Mouse (Mus musculus): ENCODE results near the gene Aff1. TPM values are rescaled to one million over a fixed set of nuclear protein-coding genes. Genes with fewer than 3 reads are reported as not detected.

Gene Aff1
- polyA plus RNA-seq (2012; rRNA removed; ENCODE audit: low replicate concordance), result 4.3 and 4.5 TPM in 2 replicates

DNA sequence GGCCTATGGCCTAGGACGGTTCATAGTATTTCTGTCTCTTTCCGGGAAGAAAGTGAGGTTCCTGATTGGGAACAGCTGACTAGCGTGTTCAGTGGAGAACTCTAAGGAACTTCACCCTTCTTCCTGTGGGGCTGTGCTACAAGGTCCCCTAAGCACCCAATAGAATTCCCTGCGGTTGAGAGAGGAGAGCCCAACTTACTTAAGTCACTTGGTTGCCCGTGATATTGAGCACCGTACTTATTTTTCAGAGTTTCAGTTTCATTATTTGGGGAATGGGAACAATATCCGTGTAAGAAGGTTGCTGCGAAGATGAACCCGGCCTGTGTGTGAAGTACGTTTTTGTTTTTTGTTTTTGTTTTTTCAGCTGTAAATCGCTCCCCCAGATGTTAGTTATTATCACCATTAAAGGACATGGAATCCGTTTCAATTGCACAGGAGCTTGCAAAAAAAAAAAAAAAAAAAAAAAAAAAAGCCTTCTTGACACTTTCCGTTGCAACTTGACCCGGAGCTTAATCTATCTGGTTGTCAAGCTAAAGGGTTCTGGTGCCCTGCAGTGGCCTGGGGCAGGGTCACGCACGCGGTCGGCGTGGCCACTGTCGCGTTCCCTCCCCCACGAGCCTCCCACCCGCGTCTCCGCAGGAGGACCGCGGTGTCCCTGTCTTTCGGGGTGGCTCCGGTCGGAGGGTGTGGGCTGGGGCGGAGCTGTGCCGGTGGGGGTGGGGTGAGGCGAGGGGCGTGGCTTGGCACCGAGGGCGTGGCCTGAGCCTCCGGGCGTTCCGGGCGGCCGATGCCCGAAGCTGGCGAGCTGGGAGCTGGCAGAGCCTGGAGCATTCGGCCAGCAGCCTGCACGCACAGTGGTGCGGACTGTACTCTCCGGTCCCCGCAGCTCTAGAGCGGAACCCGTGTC, at the start of gene Aff1:
TSS of gene Aff1 (plus strand) at position 751 of the 907 bp plus-strand sequence.

GRCm38 (mm10) chr5:103655346-103656118, 36.6 kb upstream of the Aff1 start, which contains the start of gene 1700016H13Rik:
1700016H13Rik (minus strand) TSS chr5:103656010.

Other genes with a start within 250 kb of the Aff1 start
- 0.34 and 1.1 TPM in 2 replicates for gene Slc10a6, start 63.0 kb upstream of the Aff1 start, polyA plus RNA-seq (2012; rRNA removed; ENCODE audit: low replicate concordance)
- not detected in 2 replicates for gene 1700016H13Rik, start 36.4 kb upstream of the Aff1 start, polyA plus RNA-seq (2012; rRNA removed; ENCODE audit: low replicate concordance)
- gene Klhl8, start 218.9 kb downstream of the Aff1 start, polyA plus RNA-seq (2012; rRNA removed; ENCODE audit: low replicate concordance), result 0.83 and 0.89 TPM in 2 replicates